Mouse (Mus musculus): ENCODE measurements around the gene Slc25a12.

DNA sequence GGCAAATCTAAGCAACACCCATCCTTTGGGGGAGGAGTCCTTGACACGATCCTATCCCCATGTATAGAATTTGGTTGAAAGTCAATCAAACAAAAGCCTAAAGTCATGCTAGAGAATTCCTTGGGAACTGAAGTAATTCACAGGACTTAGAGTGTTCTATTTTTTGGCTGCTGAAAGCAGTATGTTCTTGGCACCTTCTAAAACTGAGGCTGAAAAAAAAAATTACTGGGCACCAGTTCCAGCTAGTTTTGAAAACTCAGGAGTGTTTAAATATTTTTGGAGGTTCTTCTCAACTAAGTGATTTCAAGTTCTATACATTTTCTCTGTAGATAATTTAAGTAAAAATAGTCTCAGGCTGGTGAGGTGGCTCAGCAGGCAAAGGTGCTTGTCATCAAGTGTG, 70.0 kb downstream of the Slc25a12 start:
- TF ChIP-seq CTCF (IDR thresholded peaks at IDR 0.05; ENCODE audit: borderline replicate concordance, extremely low read depth, insufficient read depth, insufficient read length), result no peak
- no peak for TF ChIP-seq POLR2A (IDR thresholded peaks at IDR 0.05; ENCODE audit: borderline replicate concordance, extremely low read depth, insufficient read depth, insufficient read length, poor library complexity, severe bottlenecking)
